Mouse (Mus musculus) hindbrain, embryonic 16.5 days (tissue): ENCODE measurements around the gene Defb11. TPM values are rescaled to one million over a fixed set of nuclear protein-coding genes. Genes with fewer than 3 reads are reported as not detected.
"Not testable (repeated sequence)": the region's sequence is repeated elsewhere in the genome, so short reads cannot be mapped to it uniquely, and the experiment has no call there.

Experiments used
- ATAC-seq: fragments of 200-750 bp; cut with Nextera tagmentation; 2 replicates; pipeline ENCODE4 v1.8.0; 2017; ENCODE audit warnings: moderate TSS enrichment, moderate library complexity
- H3K27ac ChIP-seq: fragments of 300-500 bp; sonication (generic); 2 replicates; pipeline ENCODE4 v1.5.1; 2014; ENCODE audit warnings: low read depth, mild to moderate bottlenecking, control low read depth, low read length, moderate library complexity
- H3K27me3 ChIP-seq: fragments of 300-500 bp; sonication (generic); replicated peaks from 2 replicates; pipeline ENCODE4 v1.6.1; 2014; ENCODE audit warnings: low read length; ENCODE audit not compliant: control insufficient read depth, insufficient read depth
- H3K36me3 ChIP-seq: fragments of 300-500 bp; sonication (generic); 2 replicates; pipeline ENCODE4 v1.6.1; 2014; ENCODE audit warnings: mild to moderate bottlenecking, low read length, moderate library complexity, mixed read lengths; ENCODE audit not compliant: control insufficient read depth, insufficient read depth
- H3K4me1 ChIP-seq: fragments of 300-500 bp; sonication (generic); 2 replicates; pipeline ENCODE4 v1.6.1; 2014; ENCODE audit warnings: low read depth, low read length; ENCODE audit not compliant: control insufficient read depth, insufficient read depth
- H3K4me2 ChIP-seq: fragments of 300-500 bp; sonication (generic); 2 replicates; pipeline ENCODE4 v1.6.1; 2014; ENCODE audit warnings: mild to moderate bottlenecking, low read length, control low read depth, moderate library complexity
- H3K4me3 ChIP-seq: fragments of 300-500 bp; sonication (generic); 2 replicates; pipeline ENCODE4 v1.5.1; 2014; ENCODE audit warnings: mild to moderate bottlenecking, low read length, control low read depth, moderate library complexity
- H3K9ac ChIP-seq: fragments of 300-500 bp; sonication (generic); 2 replicates; pipeline ENCODE4 v1.6.1; 2014; ENCODE audit warnings: low read depth, mild to moderate bottlenecking, control low read depth, low read length, moderate library complexity
- H3K9me3 ChIP-seq: fragments of 300-500 bp; sonication (generic); 2 replicates; pipeline ENCODE4 v1.6.1; 2014; ENCODE audit warnings: mild to moderate bottlenecking, low read length, moderate library complexity; ENCODE audit not compliant: control insufficient read depth
- WGBS: fragments of 180-500 bp; shearing (Covaris S2); extraction: QIAGEN DNeasy Blood & Tissue Kit; methylation state at CpG from one replicate; pipeline ENCODE4 v1.1.7; 2014; 5-methylcytosine and 5-hydroxymethylcytosine counted together
- polyA plus RNA-seq: library from polyadenylated mRNA; unstranded; fragments of >200 nt; fragmentation: Nextera tagmentation; extraction: Ambion mirVana; gene quantifications from 2 replicates; pipeline ENCODE4 v1.2.1, GENCODE M21; 2015

Defb11 gene
- polyA plus RNA-seq, 1 experiment from 2014 or later: 47.1 TPM

GRCm38 (mm10) chr8:21911931-21912330 lies 5.7 kb upstream of the Defb11 start:
- H3K27me3 ChIP-seq: no peaks in the 10 kb centered on the region
- no peaks in the 10 kb centered on the region for H3K9me3 ChIP-seq
- no peaks in the 10 kb centered on the region for H3K4me1 ChIP-seq
- H3K4me2 ChIP-seq: no peak overlapping the region
- H3K36me3 ChIP-seq: no peaks in the 10 kb centered on the region
- no peak for ATAC-seq
- H3K4me3 ChIP-seq: no peak overlapping the region
- no peak overlapping the region for H3K27ac ChIP-seq
- no peak overlapping the region for H3K9ac ChIP-seq
- WGBS: 22% methylated on average over 1 of the region's 1 CpGs

DNA sequence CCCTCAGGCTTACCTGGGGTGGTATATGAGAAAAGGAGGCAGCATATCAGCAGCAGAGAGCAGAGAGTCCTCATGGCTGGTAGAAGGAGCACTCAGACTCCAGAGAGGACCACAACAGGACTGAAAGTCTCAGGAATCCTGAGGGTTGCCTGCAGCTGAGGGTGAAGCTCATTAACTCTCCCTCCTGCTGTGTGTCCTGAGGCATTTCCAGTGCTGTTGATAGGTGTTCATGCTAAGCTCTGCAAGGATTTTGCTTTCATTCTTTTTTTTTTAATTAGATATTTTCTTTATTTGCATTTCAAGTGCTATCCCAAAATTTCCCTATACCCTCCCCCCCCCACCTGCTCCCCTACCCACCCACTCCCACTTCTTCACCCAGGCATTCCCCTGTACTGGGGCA lies 20.9 kb downstream of the Defb11 start, which contains the start of gene Defb9:
Gene Defb9 (minus strand): TSS at position 101 of the 400 bp plus-strand sequence.
- not testable (repeated sequence) for H3K4me1 ChIP-seq, H3K9ac ChIP-seq, H3K4me2 ChIP-seq, ATAC-seq, H3K9me3 ChIP-seq, H3K27me3 ChIP-seq, H3K4me3 ChIP-seq, H3K36me3 ChIP-seq, H3K27ac ChIP-seq

DNA sequence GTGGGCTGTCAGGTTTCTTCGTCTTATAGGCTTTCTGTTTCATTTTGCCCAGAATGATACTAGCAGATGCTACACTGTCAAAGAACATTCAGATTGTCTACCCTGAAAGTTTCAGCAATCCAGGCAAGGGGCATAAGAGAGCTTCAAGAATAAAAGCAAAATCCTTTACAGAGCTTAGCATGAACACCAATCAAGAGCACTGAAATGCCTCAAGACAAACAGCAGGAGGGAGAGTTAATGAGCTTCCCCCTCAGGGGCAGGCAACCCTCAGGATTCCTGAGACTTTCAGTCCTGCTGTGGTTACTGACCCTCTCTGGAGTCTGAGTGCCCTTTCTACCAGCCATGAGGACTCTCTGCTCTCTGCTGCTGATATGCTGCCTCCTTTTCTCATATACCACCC lies 47.6 kb downstream of the Defb11 start, which contains the start of gene Defb10:
Gene Defb10 (plus strand): TSS at position 316 of the 400 bp plus-strand sequence.
- H3K27ac ChIP-seq, H3K4me3 ChIP-seq, H3K9me3 ChIP-seq, H3K27me3 ChIP-seq, H3K4me1 ChIP-seq, H3K9ac ChIP-seq, H3K4me2 ChIP-seq, H3K36me3 ChIP-seq, ATAC-seq: not testable (repeated sequence)
- WGBS: 52% methylated on average over 1 of the region's 1 CpGs

Other genes with a start within 250 kb of the Defb11 start
- gene Defa34, start 240.6 kb downstream of the Defb11 start, polyA plus RNA-seq: not detected in 2 replicates
- not detected in 2 replicates for gene AY761184, start 202.8 kb downstream of the Defb11 start, polyA plus RNA-seq
- gene Defa24, start 171.9 kb downstream of the Defb11 start, polyA plus RNA-seq: not detected in 2 replicates
- gene Defb50, start 82.9 kb downstream of the Defb11 start, polyA plus RNA-seq: not detected in 2 replicates
- gene Defb2, start 66.5 kb downstream of the Defb11 start, polyA plus RNA-seq: not detected in 2 replicates
- gene Defb10, start 47.5 kb downstream of the Defb11 start, polyA plus RNA-seq: 1.2 and 2.3 TPM in 2 replicates
- gene Defb9, start 21.0 kb downstream of the Defb11 start, polyA plus RNA-seq: 2.2 and 3.3 TPM in 2 replicates
- not detected in 2 replicates for gene Defb15, start 26.3 kb upstream of the Defb11 start, polyA plus RNA-seq
- not detected in 2 replicates for gene Defb35, start 31.9 kb upstream of the Defb11 start, polyA plus RNA-seq
- not detected in 2 replicates for gene Defb13, start 40.4 kb upstream of the Defb11 start, polyA plus RNA-seq
- gene Fam90a1a, start 52.3 kb upstream of the Defb11 start, polyA plus RNA-seq: not detected in 2 replicates
- gene Ccdc70, start 63.4 kb upstream of the Defb11 start, polyA plus RNA-seq: not detected in 2 replicates
- gene Atp7b, start 153.9 kb upstream of the Defb11 start, polyA plus RNA-seq: 1.8 and 1.9 TPM in 2 replicates
- 40.9 and 42.4 TPM in 2 replicates for gene Alg11, start 154.3 kb upstream of the Defb11 start, polyA plus RNA-seq
- 1.4 and 1.6 TPM in 2 replicates for gene Nek5, start 218.6 kb upstream of the Defb11 start, polyA plus RNA-seq